Mouse (Mus musculus) kidney, embryonic 14.5 days (tissue): ENCODE measurements at regions not wholly inside any gene's neighbourhood (a gene's known extent, or its start where the extent isn't known, plus 50 kb on each side); places are given as distances from the start of the nearest gene placed in this dataset.

Source experiments
- ATAC-seq: fragments of 200-750 bp; cut with Nextera tagmentation; 2 replicates; pipeline ENCODE4 v1.8.0; 2017; ENCODE audit warnings: moderate number of reproducible peaks, mild to moderate bottlenecking, moderate TSS enrichment, moderate library complexity; ENCODE audit not compliant: low FRiP score, low TSS enrichment
- H3K27ac ChIP-seq: fragments of 300-500 bp; sonication (generic); 2 replicates; pipeline ENCODE4 v1.5.1; 2014; ENCODE audit warnings: low read depth, mild to moderate bottlenecking, low read length, moderate library complexity, mixed read lengths
- H3K27me3 ChIP-seq: fragments of 300-500 bp; sonication (generic); 2 replicates; pipeline ENCODE4 v1.6.1; 2014; ENCODE audit warnings: mild to moderate bottlenecking, low read length; ENCODE audit not compliant: control insufficient read depth, insufficient read depth
- H3K36me3 ChIP-seq: fragments of 300-500 bp; sonication (generic); 2 replicates; pipeline ENCODE4 v1.6.1; 2014; ENCODE audit warnings: low read length, mixed read lengths; ENCODE audit not compliant: control insufficient read depth, insufficient read depth
- H3K4me1 ChIP-seq: fragments of 300-500 bp; sonication (generic); 2 replicates; pipeline ENCODE4 v1.6.1; 2014; ENCODE audit warnings: low read length, mixed read lengths; ENCODE audit not compliant: control insufficient read depth, insufficient read depth
- H3K4me2 ChIP-seq: fragments of 300-500 bp; sonication (generic); replicated peaks from 2 replicates; pipeline ENCODE4 v1.6.1; 2014; ENCODE audit warnings: low read depth, mild to moderate bottlenecking, low read length
- H3K4me3 ChIP-seq: fragments of 300-500 bp; sonication (generic); 2 replicates; pipeline ENCODE4 v1.5.1; 2014; ENCODE audit warnings: mild to moderate bottlenecking, low read length
- H3K9ac ChIP-seq: fragments of 300-500 bp; sonication (generic); 2 replicates; pipeline ENCODE4 v1.6.1; 2014; ENCODE audit warnings: low read depth, mild to moderate bottlenecking, low read length, moderate library complexity
- H3K9me3 ChIP-seq: fragments of 300-500 bp; sonication (generic); 2 replicates; pipeline ENCODE4 v1.6.1; 2016; ENCODE audit warnings: low read length; ENCODE audit not compliant: control insufficient read depth
- WGBS: fragments of 180-500 bp; shearing (Covaris S2); extraction: QIAGEN DNeasy Blood & Tissue Kit; methylation state at CpG from one replicate; pipeline ENCODE4 v1.1.7; 2014; 5-methylcytosine and 5-hydroxymethylcytosine counted together

- Histone ChIP-seq H3K9ac (no peak overlapping the region), H3K27ac (no peak overlapping the region), H3K4me2 (no peak overlapping the region), H3K27me3 (no peaks in the 10 kb centered on the region), H3K9me3 (no peaks in the 10 kb centered on the region), H3K36me3 (no peaks in the 10 kb centered on the region), H3K4me3 (no peak overlapping the region), H3K4me1 (no peaks in the 10 kb centered on the region)
- ATAC-seq: no peak
- WGBS: 74% methylated on average over 5 of the region's 5 CpGs
Observed at GRCm38 (mm10) chr8:103948474-103948873, 153.0 kb upstream of the Cdh5 start.

- H3K27ac ChIP-seq: no peak overlapping the region
- H3K4me3 ChIP-seq: no peak overlapping the region
- no peaks in the 10 kb centered on the region for H3K36me3 ChIP-seq
- WGBS: 74% methylated on average over 4 of the region's 4 CpGs
- H3K9me3 ChIP-seq: no peaks in the 10 kb centered on the region
- no peaks in the 10 kb centered on the region for H3K4me1 ChIP-seq
- H3K27me3 ChIP-seq: no peaks in the 10 kb centered on the region
- no peak overlapping the region for H3K9ac ChIP-seq
- no peak for ATAC-seq
- no peak overlapping the region for H3K4me2 ChIP-seq
Observed at GRCm38 (mm10) chr8:103950460-103950859, 151.0 kb upstream of the Cdh5 start.

GRCm38 (mm10) chr8:103953586-103953985, 147.8 kb upstream of the Cdh5 start:
- no peak for ATAC-seq
- H3K4me3 ChIP-seq: no peak overlapping the region
- H3K27me3 ChIP-seq: no peaks in the 10 kb centered on the region
- H3K36me3 ChIP-seq: no peaks in the 10 kb centered on the region
- WGBS: 93% methylated on average over 2 of the region's 2 CpGs
- H3K4me1 ChIP-seq: no peaks in the 10 kb centered on the region
- no peak overlapping the region for H3K27ac ChIP-seq
- no peak overlapping the region for H3K9ac ChIP-seq
- H3K9me3 ChIP-seq: no peaks in the 10 kb centered on the region
- no peak overlapping the region for H3K4me2 ChIP-seq

- H3K27ac ChIP-seq: no peak overlapping the region
- H3K27me3 ChIP-seq: no peaks in the 10 kb centered on the region
- H3K9me3 ChIP-seq: no peaks in the 10 kb centered on the region
- no peak overlapping the region for H3K4me2 ChIP-seq
- 74% methylated on average over 4 of the region's 4 CpGs for WGBS
- no peak overlapping the region for H3K9ac ChIP-seq
- no peaks in the 10 kb centered on the region for H3K4me1 ChIP-seq
- no peak overlapping the region for H3K4me3 ChIP-seq
- no peak for ATAC-seq
- no peaks in the 10 kb centered on the region for H3K36me3 ChIP-seq
Observed at GRCm38 (mm10) chr8:103955568-103956260, 145.7 kb upstream of the Cdh5 start.

- H3K9me3 ChIP-seq: no peaks in the 10 kb centered on the region
- no peak for ATAC-seq
- no peak overlapping the region for H3K4me3 ChIP-seq
- 73% methylated on average over 7 of the region's 7 CpGs for WGBS
- no peak overlapping the region for H3K4me2 ChIP-seq
- H3K36me3 ChIP-seq: no peaks in the 10 kb centered on the region
- H3K27me3 ChIP-seq: no peaks in the 10 kb centered on the region
- H3K9ac ChIP-seq: no peak overlapping the region
- H3K27ac ChIP-seq: no peak overlapping the region
- H3K4me1 ChIP-seq: no peaks in the 10 kb centered on the region
Observed at GRCm38 (mm10) chr8:103964293-103964918, 137.0 kb upstream of the Cdh5 start.

- Histone ChIP-seq H3K9ac (no peak overlapping the region), H3K27ac (no peak overlapping the region), H3K4me2 (no peak overlapping the region), H3K4me1 (no peaks in the 10 kb centered on the region), H3K36me3 (no peaks in the 10 kb centered on the region), H3K4me3 (no peak overlapping the region), H3K27me3 (no peaks in the 10 kb centered on the region), H3K9me3 (no peaks in the 10 kb centered on the region)
- no peak for ATAC-seq
- WGBS: 79% methylated on average over 5 of the region's 5 CpGs
Observed at GRCm38 (mm10) chr8:103969929-103970328, 131.5 kb upstream of the Cdh5 start.

GRCm38 (mm10) chr8:103970511-103970910, 130.9 kb upstream of the Cdh5 start:
- no peaks in the 10 kb centered on the region for H3K27me3 ChIP-seq
- H3K36me3 ChIP-seq: no peaks in the 10 kb centered on the region
- H3K4me1 ChIP-seq: no peaks in the 10 kb centered on the region
- no peak overlapping the region for H3K9ac ChIP-seq
- H3K9me3 ChIP-seq: no peaks in the 10 kb centered on the region
- H3K4me2 ChIP-seq: no peak overlapping the region
- no peak overlapping the region for H3K4me3 ChIP-seq
- WGBS: 86% methylated on average over 3 of the region's 3 CpGs
- no peak for ATAC-seq
- no peak overlapping the region for H3K27ac ChIP-seq

GRCm38 (mm10) chr8:103970966-103971365, 130.5 kb upstream of the Cdh5 start:
- no peak overlapping the region for H3K9ac ChIP-seq
- no peak overlapping the region for H3K4me3 ChIP-seq
- ATAC-seq: no peak
- H3K27ac ChIP-seq: no peak overlapping the region
- H3K4me2 ChIP-seq: no peak overlapping the region
- H3K36me3 ChIP-seq: no peaks in the 10 kb centered on the region
- WGBS: 83% methylated on average over 4 of the region's 4 CpGs
- H3K9me3 ChIP-seq: no peaks in the 10 kb centered on the region
- no peaks in the 10 kb centered on the region for H3K4me1 ChIP-seq
- no peaks in the 10 kb centered on the region for H3K27me3 ChIP-seq

GRCm38 (mm10) chr8:103976488-103976887, 124.9 kb upstream of the Cdh5 start:
- no peak for ATAC-seq
- 75% methylated on average over 6 of the region's 6 CpGs for WGBS
- Histone ChIP-seq H3K27ac (no peak overlapping the region), H3K4me3 (no peak overlapping the region), H3K36me3 (no peaks in the 10 kb centered on the region), H3K4me1 (no peaks in the 10 kb centered on the region), H3K27me3 (no peaks in the 10 kb centered on the region), H3K9ac (no peak overlapping the region), H3K4me2 (no peak overlapping the region), H3K9me3 (no peaks in the 10 kb centered on the region)
